Mouse (Mus musculus): Measurements from ENCODE around the gene Btbd9. TPM values are rescaled to one million over a fixed set of nuclear protein-coding genes. Genes with fewer than 3 reads are reported as not detected.

Btbd9 gene
- polyA plus RNA-seq, 1 experiment from 2014 or later, result 76.1 TPM

DNA sequence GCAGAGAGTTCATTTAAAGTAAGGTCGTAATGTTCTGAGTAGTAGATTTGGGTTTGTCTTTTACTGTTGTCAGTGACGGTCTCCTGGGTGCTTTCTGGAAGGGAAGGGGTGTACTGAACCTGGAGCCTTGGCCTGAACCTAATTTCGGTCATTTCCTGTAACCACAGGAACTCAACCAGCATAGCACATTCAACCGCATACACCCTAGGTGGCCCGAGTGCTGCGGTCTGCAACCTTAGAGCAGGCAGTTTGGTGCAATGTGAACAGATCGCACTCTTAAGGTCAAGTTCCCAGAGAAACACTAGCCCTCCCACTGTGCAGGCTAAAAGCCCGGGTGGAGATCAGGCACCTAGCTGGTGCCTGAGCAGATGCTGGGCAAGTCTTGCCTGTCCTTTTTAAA, 240.5 kb downstream of the Btbd9 start:
- WGBS, result 20% methylated on average over 8 of the region's 8 CpGs
- ATAC-seq (ENCODE audit: low FRiP score, low read depth), result no peak
- no peaks in the 10 kb centered on the region for H3K9me3 ChIP-seq
- no peak overlapping the region for H3K27ac ChIP-seq
- no peak overlapping the region for H3K4me2 ChIP-seq (replicated peaks)
- no peak overlapping the region for H3K9ac ChIP-seq
- no peak overlapping the region for H3K4me3 ChIP-seq
- peaks cover 23% of the 10 kb centered on the region for H3K4me1 ChIP-seq
- H3K27me3 ChIP-seq, result no peaks in the 10 kb centered on the region
- no peaks in the 10 kb centered on the region for H3K36me3 ChIP-seq

DNA sequence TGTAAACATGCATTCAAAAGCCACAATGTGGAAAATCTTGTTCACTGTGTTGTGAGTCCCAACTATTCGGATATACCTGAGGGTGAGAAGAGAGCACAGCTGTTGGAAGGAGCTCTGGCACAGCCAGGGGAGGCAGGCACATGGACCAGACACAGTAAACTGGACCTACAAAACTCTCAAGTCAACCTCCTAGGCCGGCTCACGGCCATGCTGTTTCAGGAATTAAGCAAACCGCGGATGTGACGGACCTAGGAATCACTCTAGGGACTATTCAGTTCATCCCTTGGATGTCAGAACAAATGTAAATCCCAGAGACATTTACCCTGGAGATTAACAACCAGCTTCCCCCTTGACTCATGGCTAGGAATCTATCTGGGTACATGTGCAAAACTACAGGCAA, 242.0 kb downstream of the Btbd9 start:
- Histone ChIP-seq H3K9ac (no peak overlapping the region), H3K4me3 (no peak overlapping the region), H3K4me2 (replicated peaks) (no peak overlapping the region), H3K4me1 (peaks cover 23% of the 10 kb centered on the region), H3K9me3 (no peaks in the 10 kb centered on the region), H3K27ac (no peak overlapping the region), H3K27me3 (no peaks in the 10 kb centered on the region), H3K36me3 (no peaks in the 10 kb centered on the region)
- no peak for ATAC-seq (ENCODE audit: low FRiP score, low read depth)
- 90% methylated on average over 6 of the region's 6 CpGs for WGBS

DNA sequence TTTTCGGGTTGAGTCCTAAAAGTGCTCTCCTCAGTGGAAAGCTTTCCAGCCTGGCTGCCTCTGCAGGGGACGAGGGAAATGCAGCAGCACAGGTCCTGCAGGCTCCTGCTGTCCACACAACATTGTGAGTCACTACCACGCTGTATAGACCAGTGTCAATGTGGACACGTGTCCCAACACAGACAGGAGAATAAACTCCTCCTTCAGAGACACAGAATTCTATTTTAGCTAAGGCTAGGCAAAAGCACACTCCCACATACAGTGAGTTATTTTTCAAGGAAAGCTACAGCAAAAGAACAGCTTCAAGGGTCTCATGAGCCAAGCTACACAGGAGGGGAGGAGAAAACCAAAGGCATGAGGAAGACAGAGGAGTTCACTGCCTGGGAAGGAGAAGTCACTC, 243.2 kb downstream of the Btbd9 start:
- ATAC-seq (ENCODE audit: low FRiP score, low read depth), result no peak
- WGBS, result 84% methylated on average over 4 of the region's 4 CpGs
- peaks cover 23% of the 10 kb centered on the region for H3K4me1 ChIP-seq

DNA sequence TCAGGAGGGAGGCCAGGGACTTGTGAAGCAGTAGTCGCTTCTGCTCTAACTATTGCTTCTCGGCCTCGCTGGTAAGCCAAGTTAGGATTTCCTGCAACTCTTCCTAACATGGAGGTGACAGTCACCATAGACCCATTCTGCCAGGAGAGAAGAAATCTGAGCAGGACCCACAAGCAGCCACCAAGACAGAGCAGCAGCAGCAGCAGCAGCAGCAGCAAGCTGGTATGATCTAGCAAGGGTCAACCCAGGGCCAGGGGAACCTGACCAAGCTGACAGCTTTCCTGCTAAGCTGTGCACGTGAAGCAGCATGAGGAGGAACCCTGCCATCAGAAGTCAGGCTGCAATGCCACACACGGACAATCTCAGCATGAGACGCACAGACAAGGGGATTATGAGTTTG, 244.9 kb downstream of the Btbd9 start:
- 62% methylated on average over 6 of the region's 6 CpGs for WGBS

More for the DNA sequence above, 243.2 kb downstream of the Btbd9 start:
- H3K27ac ChIP-seq, result no peak overlapping the region
- no peak overlapping the region for H3K9ac ChIP-seq
- H3K36me3 ChIP-seq, result no peaks in the 10 kb centered on the region
- H3K27me3 ChIP-seq, result no peaks in the 10 kb centered on the region
- no peak overlapping the region for H3K4me3 ChIP-seq
- no peak overlapping the region for H3K4me2 ChIP-seq (replicated peaks)
- no peaks in the 10 kb centered on the region for H3K9me3 ChIP-seq

DNA sequence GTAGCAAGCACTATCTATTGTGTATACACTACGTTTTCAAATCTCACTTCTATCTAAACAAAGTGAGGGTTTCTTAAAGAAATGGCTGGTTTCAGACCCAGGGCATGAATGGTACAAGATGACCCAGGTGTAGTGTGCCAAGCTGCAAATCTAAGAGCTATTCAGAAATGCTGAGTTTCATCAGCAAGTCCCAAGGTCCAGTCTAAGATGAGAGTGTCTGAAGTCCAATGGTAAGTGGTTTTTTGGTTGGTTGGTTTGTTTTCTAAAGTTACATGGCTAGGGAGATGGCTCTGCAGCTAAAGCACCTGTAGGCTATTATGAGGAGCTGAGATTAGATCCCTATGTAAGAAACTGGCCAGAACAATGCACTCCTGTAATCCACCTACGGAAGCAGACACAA, 246.8 kb downstream of the Btbd9 start:
- H3K9ac ChIP-seq, result no peak overlapping the region
- no peak overlapping the region for H3K4me3 ChIP-seq
- no peaks in the 10 kb centered on the region for H3K27me3 ChIP-seq
- no peaks in the 10 kb centered on the region for H3K36me3 ChIP-seq
- no peaks in the 10 kb centered on the region for H3K4me1 ChIP-seq
- H3K4me2 ChIP-seq (replicated peaks), result no peak overlapping the region
- H3K9me3 ChIP-seq, result no peaks in the 10 kb centered on the region
- no peak overlapping the region for H3K27ac ChIP-seq
- WGBS, result 60% methylated on average over 2 of the region's 2 CpGs
- ATAC-seq (ENCODE audit: low FRiP score, low read depth), result no peak

More for the DNA sequence above, 244.9 kb downstream of the Btbd9 start:
- Histone ChIP-seq H3K9ac (no peak overlapping the region), H3K4me3 (no peak overlapping the region), H3K27ac (no peak overlapping the region), H3K27me3 (no peaks in the 10 kb centered on the region), H3K36me3 (no peaks in the 10 kb centered on the region), H3K4me1 (peaks cover 16% of the 10 kb centered on the region), H3K9me3 (no peaks in the 10 kb centered on the region), H3K4me2 (replicated peaks) (no peak overlapping the region)
- no peak for ATAC-seq (ENCODE audit: low FRiP score, low read depth)

DNA sequence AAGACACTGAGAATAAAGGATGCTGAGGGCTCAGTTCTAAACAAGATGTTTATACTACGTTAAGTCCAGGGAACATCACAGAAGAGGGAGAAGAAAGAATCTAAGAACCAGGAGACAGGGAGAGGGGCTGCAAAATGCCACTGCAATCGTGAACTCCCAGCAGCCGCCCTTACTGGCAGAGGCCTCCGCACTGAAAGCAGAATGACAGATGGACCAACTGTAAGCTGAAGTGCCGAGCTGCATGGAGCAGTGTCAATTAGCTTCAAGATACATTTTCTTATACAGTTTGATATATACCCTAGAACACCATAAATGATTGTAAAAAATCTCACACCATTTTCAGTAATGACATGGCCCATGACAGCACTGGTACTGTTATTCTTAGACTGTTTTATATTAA, 247.4 kb downstream of the Btbd9 start:
- ATAC-seq (ENCODE audit: low FRiP score, low read depth), result no peak
- H3K36me3 ChIP-seq, result no peaks in the 10 kb centered on the region
- no peaks in the 10 kb centered on the region for H3K27me3 ChIP-seq
- no peak overlapping the region for H3K9ac ChIP-seq
- no peaks in the 10 kb centered on the region for H3K9me3 ChIP-seq
- H3K4me2 ChIP-seq (replicated peaks), result no peak overlapping the region
- H3K27ac ChIP-seq, result no peak overlapping the region
- H3K4me1 ChIP-seq, result no peaks in the 10 kb centered on the region
- H3K4me3 ChIP-seq, result no peak overlapping the region
- WGBS, result 64% methylated on average over 5 of the region's 5 CpGs

DNA sequence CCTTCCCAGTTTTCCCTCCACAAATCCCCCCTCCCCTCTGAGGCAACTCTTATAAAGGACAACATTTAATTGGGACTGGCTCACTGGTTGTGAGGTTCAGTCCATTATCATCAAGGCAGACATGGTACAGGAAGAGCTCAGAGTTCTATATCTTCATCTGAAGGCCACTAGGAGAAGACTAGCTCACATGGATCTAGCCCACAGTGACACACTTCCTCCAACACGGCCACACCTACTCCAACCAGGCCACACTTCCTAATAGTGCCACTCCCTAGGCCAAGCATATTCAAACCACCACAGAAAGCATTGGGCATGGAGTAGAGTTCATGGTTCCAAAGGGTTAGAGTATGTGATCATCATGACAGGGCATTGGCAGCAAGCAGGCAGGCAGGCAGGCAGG, 249.4 kb downstream of the Btbd9 start:
- Histone ChIP-seq H3K4me3 (no peak overlapping the region), H3K4me1 (no peaks in the 10 kb centered on the region), H3K27ac (no peak overlapping the region), H3K36me3 (no peaks in the 10 kb centered on the region), H3K4me2 (replicated peaks) (no peak overlapping the region), H3K9ac (no peak overlapping the region), H3K27me3 (no peaks in the 10 kb centered on the region), H3K9me3 (no peaks in the 10 kb centered on the region)
- no peak for ATAC-seq (ENCODE audit: low FRiP score, low read depth)
- 88% methylated on average over 1 of the region's 1 CpGs for WGBS

DNA sequence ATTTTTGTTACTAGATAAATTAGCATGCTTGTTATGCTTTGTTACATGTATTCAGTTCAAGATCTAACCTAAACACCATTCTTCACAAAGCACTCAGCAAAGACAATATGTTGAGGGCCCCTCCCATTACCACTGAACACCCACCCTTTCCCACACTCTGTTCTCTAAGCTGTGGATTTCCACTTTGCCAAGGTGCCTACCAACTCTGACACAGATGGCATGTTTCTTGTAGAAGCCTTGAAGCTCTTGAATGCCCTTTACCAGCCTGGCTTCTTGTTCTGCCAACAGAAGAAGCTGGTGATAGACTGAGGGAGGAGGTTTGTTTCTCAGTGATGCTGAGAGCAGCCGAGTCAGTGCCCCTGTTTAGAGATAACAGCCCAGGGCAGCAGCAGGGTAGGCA, 256.0 kb downstream of the Btbd9 start:
- Histone ChIP-seq H3K4me1 (no peaks in the 10 kb centered on the region), H3K9ac (no peak overlapping the region), H3K4me2 (replicated peaks) (no peak overlapping the region), H3K27ac (no peak overlapping the region), H3K4me3 (no peak overlapping the region), H3K27me3 (no peaks in the 10 kb centered on the region), H3K9me3 (no peaks in the 10 kb centered on the region), H3K36me3 (no peaks in the 10 kb centered on the region)
- ATAC-seq (ENCODE audit: low FRiP score, low read depth), result no peak
- 79% methylated on average over 1 of the region's 1 CpGs for WGBS

DNA sequence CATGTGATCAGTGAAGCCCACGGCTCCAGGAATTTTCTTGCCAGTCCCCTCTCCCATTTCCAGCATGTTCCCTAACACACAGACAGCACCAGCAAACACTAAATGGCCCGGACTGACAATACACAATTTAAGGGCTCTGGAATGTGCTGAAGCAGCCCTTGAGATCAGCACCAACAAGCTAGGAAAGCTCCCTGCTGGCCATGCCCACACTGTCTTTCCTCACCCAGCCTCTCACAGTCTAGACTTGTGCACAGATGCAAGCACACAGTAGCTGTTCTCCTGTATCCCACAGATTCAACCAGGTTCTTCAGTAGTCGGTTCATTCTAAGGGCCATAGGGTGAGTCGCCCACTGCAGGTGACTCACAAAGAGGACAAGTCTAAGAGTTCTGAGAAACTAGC, 263.6 kb downstream of the Btbd9 start:
- no peak for ATAC-seq (ENCODE audit: low FRiP score, low read depth)
- Histone ChIP-seq H3K9me3 (no peaks in the 10 kb centered on the region), H3K9ac (no peak overlapping the region), H3K27ac (no peak overlapping the region), H3K36me3 (no peaks in the 10 kb centered on the region), H3K4me1 (peaks cover 12% of the 10 kb centered on the region; the same call in 1 of the 2 replicates), H3K4me3 (no peak overlapping the region), H3K27me3 (no peaks in the 10 kb centered on the region), H3K4me2 (replicated peaks) (no peak overlapping the region)
- WGBS, result 66% methylated on average over 4 of the region's 4 CpGs

DNA sequence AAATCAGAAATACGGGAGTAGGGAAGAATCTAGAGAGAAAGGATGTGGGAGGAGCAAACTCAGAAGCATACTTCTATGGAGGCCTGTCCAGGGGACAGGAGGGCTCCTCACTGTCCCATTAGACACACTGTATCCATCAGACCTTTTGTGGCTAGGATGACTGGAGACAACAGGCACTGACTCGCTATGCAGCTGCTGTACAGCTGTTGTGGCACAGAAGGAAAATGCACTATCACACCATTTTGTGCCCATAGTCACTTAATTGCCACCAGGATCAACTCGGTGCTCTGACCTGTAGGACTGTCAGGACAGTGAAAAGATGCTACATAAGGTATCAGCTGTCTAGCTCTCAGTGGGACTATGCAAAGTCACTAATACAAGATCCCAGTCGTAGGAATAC, 266.7 kb downstream of the Btbd9 start:
- 55% methylated on average over 4 of the region's 4 CpGs for WGBS
- ATAC-seq (ENCODE audit: low FRiP score, low read depth), result no peak

DNA sequence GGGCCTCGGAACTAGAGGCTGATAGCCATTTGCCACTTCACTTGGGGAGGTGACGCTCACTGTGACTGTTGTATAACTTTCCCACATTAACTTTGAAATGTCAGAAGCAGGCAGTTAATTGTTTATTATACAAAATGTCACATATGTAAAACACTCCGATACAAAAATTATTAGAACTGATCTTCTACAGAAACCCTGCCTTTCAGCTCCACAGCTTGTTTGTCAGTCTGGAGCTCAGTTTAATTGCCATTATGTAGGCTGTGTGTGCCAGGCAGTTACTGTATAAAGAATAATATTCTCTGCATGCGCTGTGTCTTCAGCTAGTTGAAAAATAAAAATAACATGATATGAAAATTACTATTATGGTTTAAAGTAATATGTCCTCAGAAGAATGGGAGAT, 267.4 kb downstream of the Btbd9 start:
- Histone ChIP-seq H3K4me2 (replicated peaks) (no peak overlapping the region), H3K9ac (no peak overlapping the region), H3K4me1 (peaks cover 16% of the 10 kb centered on the region; the same call in 1 of the 2 replicates), H3K4me3 (no peak overlapping the region), H3K36me3 (no peaks in the 10 kb centered on the region), H3K27me3 (no peaks in the 10 kb centered on the region), H3K27ac (no peak overlapping the region; the same call in 1 of the 2 replicates), H3K9me3 (no peaks in the 10 kb centered on the region)
- no peak for ATAC-seq (ENCODE audit: low FRiP score, low read depth)
- 84% methylated on average over 4 of the region's 4 CpGs for WGBS

More for the DNA sequence above, 266.7 kb downstream of the Btbd9 start:
- H3K27ac ChIP-seq, result no peak overlapping the region
- no peak overlapping the region for H3K4me3 ChIP-seq
- peaks cover 12% of the 10 kb centered on the region; the same call in 1 of the 2 replicates for H3K4me1 ChIP-seq
- no peaks in the 10 kb centered on the region for H3K27me3 ChIP-seq
- no peaks in the 10 kb centered on the region for H3K36me3 ChIP-seq
- no peak overlapping the region for H3K9ac ChIP-seq
- H3K9me3 ChIP-seq, result no peaks in the 10 kb centered on the region
- H3K4me2 ChIP-seq (replicated peaks), result no peak overlapping the region

DNA sequence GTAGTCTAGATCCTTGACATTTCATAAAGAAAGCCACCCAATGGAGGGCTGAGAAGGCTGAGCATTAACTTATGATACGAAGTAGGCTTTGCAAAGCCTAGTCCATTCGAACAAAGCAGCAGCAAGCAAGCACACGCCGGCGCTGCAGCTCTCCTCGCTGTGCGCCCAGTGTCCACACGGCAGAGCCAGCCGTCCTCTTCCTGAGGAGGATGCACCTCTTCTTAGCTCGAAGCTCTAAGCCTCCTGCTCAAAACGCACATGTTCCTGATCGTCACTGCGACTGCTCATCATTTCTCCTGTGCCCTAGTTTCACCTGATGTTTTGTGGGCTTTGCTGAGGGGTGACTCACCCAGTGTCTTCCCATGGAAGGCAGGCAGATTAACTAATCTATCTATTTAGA, 268.0 kb downstream of the Btbd9 start:
- Histone ChIP-seq H3K27ac (no peak overlapping the region), H3K9me3 (no peaks in the 10 kb centered on the region), H3K4me3 (no peak overlapping the region), H3K4me1 (peaks cover 16% of the 10 kb centered on the region; the same call in 1 of the 2 replicates), H3K9ac (no peak overlapping the region), H3K4me2 (replicated peaks) (no peak overlapping the region), H3K27me3 (no peaks in the 10 kb centered on the region), H3K36me3 (no peaks in the 10 kb centered on the region)
- no peak for ATAC-seq (ENCODE audit: low FRiP score, low read depth)
- WGBS, result 86% methylated on average over 13 of the region's 13 CpGs

DNA sequence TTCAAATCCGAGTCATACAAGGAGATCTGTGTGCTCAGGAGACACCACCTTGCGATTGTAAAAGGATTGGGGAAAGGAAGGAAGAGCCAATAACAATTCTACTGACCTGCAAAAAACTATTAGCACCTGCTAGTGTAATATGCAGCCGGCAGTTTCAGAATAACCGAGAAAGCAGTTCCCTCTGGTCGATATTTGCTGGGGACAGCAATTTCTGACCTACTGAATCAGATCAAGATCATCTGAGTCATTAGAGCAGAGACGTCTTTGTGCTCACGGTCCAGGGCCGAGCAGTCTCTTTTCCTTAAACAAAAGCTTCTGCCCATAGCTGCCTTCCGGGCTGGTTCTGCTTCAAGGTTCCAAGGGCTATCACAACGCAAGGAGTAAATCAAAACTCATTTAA, 269.1 kb downstream of the Btbd9 start:
- WGBS, result 60% methylated on average over 10 of the region's 10 CpGs

More for the DNA sequence above, 269.1 kb downstream of the Btbd9 start:
- no peak overlapping the region for H3K27ac ChIP-seq
- H3K9me3 ChIP-seq, result no peaks in the 10 kb centered on the region
- H3K9ac ChIP-seq, result no peak overlapping the region
- H3K36me3 ChIP-seq, result no peaks in the 10 kb centered on the region
- ATAC-seq (ENCODE audit: low FRiP score, low read depth), result no peak
- H3K4me2 ChIP-seq (replicated peaks), result no peak overlapping the region
- no peaks in the 10 kb centered on the region for H3K27me3 ChIP-seq
- no peak overlapping the region for H3K4me3 ChIP-seq
- peaks cover 10% of the 10 kb centered on the region; the same call in 1 of the 2 replicates for H3K4me1 ChIP-seq

Measured in limb, embryonic 13.5 days (tissue).